In the genomic region with DNA sequence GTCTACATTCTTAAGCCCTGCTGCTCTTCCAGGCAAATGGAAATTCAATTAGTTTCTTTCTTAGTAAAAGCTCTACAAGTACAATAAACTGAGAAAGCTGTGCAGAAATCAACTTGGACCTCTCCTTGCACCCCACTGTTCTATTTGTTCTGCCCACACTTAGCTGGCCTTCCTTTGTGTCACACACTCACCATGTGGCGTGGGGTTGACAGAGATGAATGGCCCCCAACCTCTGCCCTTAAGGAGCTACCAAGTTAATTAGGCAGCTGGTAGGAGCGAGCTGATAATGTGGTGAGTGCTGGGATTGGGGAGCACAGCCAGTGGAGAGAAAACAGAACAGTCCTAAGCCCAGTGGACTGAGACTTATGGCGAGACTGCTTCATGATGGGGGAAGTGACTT, we compare ENCODE assay signal across 19 mouse cellular contexts.
DNase-seq lines count a peak whose midpoint lies in the region; ATAC-seq and TF ChIP-seq lines count a peak whose summit lies in the region.
"Had no signal": no experiment of that assay in that cellular context is flagged by ENCODE, and none has a peak within 500 bp of the region (broad histone marks: within the 10 kb centered on the region; RNA-seq: fewer than 3 reads in every experiment).

No protein-coding gene starts in this region.

- peak; percentile 48 for DNase-seq in hindbrain, embryonic 10.5 days (ENCODE audit: low spot score)
- no peak for DNase-seq in hindbrain, postnatal 0 days (ENCODE audit: low spot score)
- peak; percentile 63 for DNase-seq in embryo, embryonic 10 days (ENCODE audit: low spot score)
- peak; percentile 36 for DNase-seq in embryo, embryonic 11 days
- DNase-seq in cerebellum, postnatal 10 days = no peak
- no peak for DNase-seq in thymus, adult 18-20 months
- DNase-seq: adrenal gland, adult 8-10 months; adrenal gland, postnatal 36 days; cerebellum, adult 2 months; cerebellum, postnatal 36 days; gastrocnemius, postnatal 14 days; heart, adult 2 months; heart, postnatal 36 days; kidney, adult 2 months had no signal

- no peak overlapping the region for H3K4me2 ChIP-seq in hindbrain, postnatal 0 days (ENCODE audit: low read depth, low read length)
- H3K4me2 ChIP-seq: embryonic facial prominence, embryonic 13.5 days; heart, embryonic 12.5 days; hindbrain, embryonic 14.5 days had no signal

- WGBS in hindbrain, embryonic 10.5 days = 39% methylated on average over 3 of the region's 3 CpGs
- WGBS in hindbrain, postnatal 0 days = 40% methylated on average over 3 of the region's 3 CpGs

- no peak overlapping the region for H3K4me3 ChIP-seq in hindbrain, embryonic 10.5 days
- H3K4me3 ChIP-seq in hindbrain, postnatal 0 days (ENCODE audit: low read length) = no peak overlapping the region
- H3K4me3 ChIP-seq: embryonic facial prominence, embryonic 13.5 days; heart, adult 2 months; heart, embryonic 12.5 days had no signal

- no peak overlapping the region for H3K9ac ChIP-seq in hindbrain, postnatal 0 days (replicated peaks; ENCODE audit: low read length)
- H3K9ac ChIP-seq: embryonic facial prominence, embryonic 13.5 days; heart, embryonic 12.5 days; hindbrain, embryonic 14.5 days had no signal

- no peak for TF ChIP-seq CTCF in hindbrain, postnatal 0 days (IDR thresholded peaks at IDR 0.05; ENCODE audit: low read depth)

- no peak overlapping the region for H3K27ac ChIP-seq in hindbrain, embryonic 10.5 days
- no peak overlapping the region for H3K27ac ChIP-seq in hindbrain, postnatal 0 days
- H3K27ac ChIP-seq: embryonic facial prominence, embryonic 13.5 days; heart, adult 2 months; hindbrain, embryonic 14.5 days had no signal

- no peak for ATAC-seq in hindbrain, postnatal 0 days
- ATAC-seq: forebrain, embryonic 16.5 days; intestine, embryonic 16.5 days had no signal

- H3K36me3 ChIP-seq in hindbrain, embryonic 10.5 days = no peaks in the 10 kb centered on the region
- no peaks in the 10 kb centered on the region for H3K36me3 ChIP-seq in hindbrain, postnatal 0 days (ENCODE audit: insufficient read depth, low read length)
- H3K36me3 ChIP-seq: embryonic facial prominence, embryonic 13.5 days; heart, embryonic 12.5 days had no signal

- no peaks in the 10 kb centered on the region for H3K9me3 ChIP-seq in hindbrain, embryonic 10.5 days
- H3K9me3 ChIP-seq in hindbrain, postnatal 0 days (ENCODE audit: low read length) = no peaks in the 10 kb centered on the region
- H3K9me3 ChIP-seq: embryonic facial prominence, embryonic 13.5 days had no signal

- H3K27me3 ChIP-seq in hindbrain, embryonic 10.5 days (ENCODE audit: insufficient read depth, poor library complexity, severe bottlenecking) = peaks cover 87% of the 10 kb centered on the region
- H3K27me3 ChIP-seq in hindbrain, postnatal 0 days (ENCODE audit: insufficient read depth, low read length) = no peaks in the 10 kb centered on the region

- H3K4me1 ChIP-seq in hindbrain, embryonic 10.5 days (replicated peaks) = no peaks in the 10 kb centered on the region
- H3K4me1 ChIP-seq in hindbrain, postnatal 0 days (ENCODE audit: insufficient read depth, low read length) = no peaks in the 10 kb centered on the region

Comparison
In these comparisons a context has a peak if more than half of its experiments do, and no peak if none do; other contexts are left out.
1. DNase-seq: peak in hindbrain, embryonic 10.5 days (single experiment), embryo, embryonic 10 days (single experiment) and embryo, embryonic 11 days (single experiment); none in hindbrain, postnatal 0 days (single experiment), cerebellum, postnatal 10 days (0 of 2) and thymus, adult 18-20 months (0 of 2).